Mouse (Mus musculus): ENCODE data around the gene Fam228a. TPM values are rescaled to one million over a fixed set of nuclear protein-coding genes. Genes with fewer than 3 reads are reported as not detected.
"Not testable (repeated sequence)": the region's sequence is repeated elsewhere in the genome, so short reads cannot be mapped to it uniquely, and the experiment has no call there.

The Fam228a gene
- polyA plus RNA-seq (2012; ENCODE audit: insufficient read depth, low replicate concordance): not detected in 2 replicates

GRCm38 (mm10) chr12:4738031-4738576 lies at the start of gene Fam228a:
Fam228a (minus strand) TSS chr12:4738430.
- H3K36me3 ChIP-seq (replicated peaks; ENCODE audit: low read length): no peaks in the 10 kb centered on the region
- TF ChIP-seq GATA1 (IDR thresholded peaks at IDR 0.05; ENCODE audit: borderline replicate concordance, low read length) (no peak), FLI1 (IDR thresholded peaks at IDR 0.05; ENCODE audit: low read length) (no peak)
- no peaks in the 10 kb centered on the region for H3K9me3 ChIP-seq
- H3K4me1 ChIP-seq: 0 out of 2 replicates have a peak, but pooled peaks cover 4% of the 10 kb centered on the region
- no peak within 1 kb of the TSS for H3K4me3 ChIP-seq (replicated peaks)
- peaks cover 8% of the 10 kb centered on the region for H3K27me3 ChIP-seq (replicated peaks)

DNA sequence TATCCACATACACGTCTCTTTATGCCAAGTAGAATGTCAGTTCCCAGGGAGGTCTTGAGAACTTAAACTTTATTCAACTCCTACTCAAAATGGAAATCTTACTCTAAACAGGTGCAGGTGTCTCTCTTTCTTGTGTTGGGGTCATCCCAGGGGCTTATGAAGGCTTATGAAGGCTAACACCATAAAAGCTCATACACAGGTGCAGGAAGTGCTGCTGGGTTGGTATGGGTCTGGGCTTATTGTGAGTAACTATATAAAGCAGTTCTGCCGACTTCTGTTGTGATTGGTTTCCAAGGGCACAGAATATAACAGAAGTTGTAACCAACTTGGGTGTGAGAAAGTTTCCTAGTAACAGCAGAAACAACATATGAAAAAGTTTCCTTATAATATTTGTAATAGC lies 46.2 kb upstream of the Fam228a start:
- H3K27me3 ChIP-seq (replicated peaks): peaks cover 2% of the 10 kb centered on the region
- peaks cover 14% of the 10 kb centered on the region for H3K9me3 ChIP-seq
- peaks cover 21% of the 10 kb centered on the region for H3K4me1 ChIP-seq
- H3K36me3 ChIP-seq (replicated peaks; ENCODE audit: low read length): no peaks in the 10 kb centered on the region
- TF ChIP-seq GATA1 (IDR thresholded peaks at IDR 0.05; ENCODE audit: borderline replicate concordance, low read length) (no peak), FLI1 (IDR thresholded peaks at IDR 0.05; ENCODE audit: low read length) (no peak)
- H3K4me3 ChIP-seq (replicated peaks): no peak overlapping the region

DNA sequence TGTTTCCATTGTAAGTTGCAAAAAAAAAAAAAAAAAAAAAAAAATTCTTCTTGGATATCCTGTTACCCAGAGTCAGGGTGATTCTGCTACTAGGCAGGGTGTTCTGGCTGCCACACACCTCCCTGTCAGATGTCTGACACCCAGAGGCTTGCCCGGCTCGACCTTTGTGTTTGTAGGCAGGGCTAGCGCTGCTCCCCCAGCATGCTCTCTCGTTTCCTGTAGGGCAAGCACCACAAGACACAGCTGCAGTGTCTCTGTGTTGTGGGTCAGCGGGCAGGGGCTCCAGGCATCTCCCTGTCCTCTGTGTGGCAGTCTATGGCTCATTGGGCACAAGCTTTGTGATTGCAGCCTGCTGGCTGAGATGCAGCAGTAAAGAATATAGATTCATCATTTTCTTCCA lies 45.4 kb upstream of the Fam228a start:
- TF ChIP-seq FLI1 (IDR thresholded peaks at IDR 0.05; ENCODE audit: low read length) (no peak), GATA1 (IDR thresholded peaks at IDR 0.05; ENCODE audit: borderline replicate concordance, low read length) (no peak)
- Histone ChIP-seq H3K36me3 (replicated peaks; ENCODE audit: low read length) (peaks cover under 1% of the 10 kb centered on the region), H3K4me1 (peaks cover 26% of the 10 kb centered on the region), H3K27me3 (replicated peaks) (peaks cover 2% of the 10 kb centered on the region), H3K9me3 (peaks cover 14% of the 10 kb centered on the region), H3K4me3 (replicated peaks) (peak overlapping the region; percentile 70)

DNA sequence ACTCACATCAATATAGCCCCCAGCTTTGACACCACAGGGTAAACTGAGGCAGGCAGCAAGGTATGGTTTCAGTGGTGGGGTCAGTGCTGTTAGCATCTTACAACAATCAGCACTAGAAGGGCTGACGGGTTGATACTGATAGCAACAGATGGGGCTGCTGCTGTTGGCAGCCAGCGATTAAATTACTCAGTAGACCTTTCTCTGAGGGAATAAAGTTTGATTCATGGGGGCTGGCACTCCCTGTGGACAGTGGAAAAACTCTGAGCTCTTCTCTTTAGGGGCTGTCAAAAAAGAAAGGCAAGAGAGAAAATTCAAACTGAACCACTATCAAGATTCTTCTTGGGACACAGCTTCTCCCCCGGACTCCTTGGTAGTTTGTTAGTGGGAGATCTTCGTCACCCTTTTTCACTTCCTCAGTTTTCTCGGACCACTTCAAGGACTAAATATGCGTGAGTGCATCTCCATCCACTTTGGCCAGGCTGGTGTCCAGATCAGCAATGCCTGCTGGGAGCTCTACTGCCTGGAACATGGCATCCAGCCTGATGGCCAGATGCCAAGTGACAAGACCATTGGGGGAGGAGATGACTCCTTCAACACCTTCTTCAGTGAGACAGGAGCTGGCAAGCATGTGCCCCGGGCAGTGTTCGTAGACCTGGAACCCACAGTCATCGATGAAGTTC lies 43.6 kb upstream of the Fam228a start:
- H3K36me3 ChIP-seq (replicated peaks; ENCODE audit: low read length); H3K27me3 ChIP-seq (replicated peaks): not testable (repeated sequence)
- peaks cover 37% of the 10 kb centered on the region for H3K4me1 ChIP-seq
- H3K9me3 ChIP-seq: peaks cover 14% of the 10 kb centered on the region
- peak overlapping the region; percentile 26 for H3K4me3 ChIP-seq (replicated peaks)

GRCm38 (mm10) chr12:4781270-4781669 lies 43.0 kb upstream of the Fam228a start:
- Histone ChIP-seq H3K27me3 (replicated peaks) (peaks cover 2% of the 10 kb centered on the region), H3K4me3 (replicated peaks) (peak overlapping the region; percentile 26), H3K4me1 (peaks cover 43% of the 10 kb centered on the region), H3K36me3 (replicated peaks; ENCODE audit: low read length) (peaks cover 4% of the 10 kb centered on the region), H3K9me3 (peaks cover 14% of the 10 kb centered on the region)
- TF ChIP-seq GATA1 (IDR thresholded peaks at IDR 0.05; ENCODE audit: borderline replicate concordance, low read length) (no peak), FLI1 (IDR thresholded peaks at IDR 0.05; ENCODE audit: low read length) (no peak)

DNA sequence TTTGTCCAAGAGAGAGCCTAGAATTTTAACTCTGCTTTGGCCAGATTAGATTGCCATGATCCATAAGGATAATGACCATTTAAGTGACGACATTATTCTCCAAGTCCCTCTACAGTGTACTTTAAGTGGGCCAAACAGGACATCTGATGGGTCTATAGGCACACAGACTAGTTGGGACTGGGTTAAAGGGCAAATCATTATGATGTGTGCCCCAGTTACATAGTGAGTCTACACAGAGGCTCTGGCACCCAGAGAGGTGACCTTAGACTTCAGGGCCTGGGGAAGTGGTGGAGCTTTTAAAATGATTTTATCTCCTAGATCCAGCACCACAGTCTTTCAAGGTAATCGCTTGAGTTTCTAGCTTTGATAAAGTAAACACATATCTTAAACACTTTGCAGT lies 42.0 kb upstream of the Fam228a start:
- peaks cover 2% of the 10 kb centered on the region for H3K27me3 ChIP-seq (replicated peaks)
- peaks cover 54% of the 10 kb centered on the region for H3K4me1 ChIP-seq
- H3K4me3 ChIP-seq (replicated peaks): no peak overlapping the region
- TF ChIP-seq GATA1 (IDR thresholded peaks at IDR 0.05; ENCODE audit: borderline replicate concordance, low read length) (no peak), FLI1 (IDR thresholded peaks at IDR 0.05; ENCODE audit: low read length) (no peak)
- peaks cover 14% of the 10 kb centered on the region for H3K9me3 ChIP-seq
- peaks cover 4% of the 10 kb centered on the region for H3K36me3 ChIP-seq (replicated peaks; ENCODE audit: low read length)

- no peak overlapping the region for H3K4me3 ChIP-seq (replicated peaks)
These were observed 39.5 kb upstream of the Fam228a start for GRCm38 (mm10) chr12:4777734-4778133.

DNA sequence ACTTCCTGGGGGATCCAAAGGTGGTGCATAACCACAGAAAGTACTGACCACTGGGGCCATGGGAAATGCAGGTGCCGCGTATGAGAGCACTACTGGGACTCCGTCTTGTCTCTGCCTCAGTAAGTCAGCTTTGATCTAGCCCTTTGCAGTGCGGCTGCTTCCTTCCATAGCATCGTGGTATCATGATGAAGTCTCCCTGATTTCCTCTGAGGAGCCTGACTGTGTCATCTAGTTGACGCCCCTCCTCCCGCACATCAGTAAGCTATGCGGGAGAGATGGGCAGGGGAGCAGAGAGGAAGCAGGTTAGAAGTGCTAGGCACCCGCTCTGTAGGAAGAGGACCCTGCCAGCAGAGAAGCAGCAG lies 37.3 kb upstream of the Fam228a start:
- Histone ChIP-seq H3K4me3 (replicated peaks) (peak overlapping the region; percentile 88), H3K9me3 (peaks cover 3% of the 10 kb centered on the region; the same call in 1 of the 2 replicates), H3K4me1 (peaks cover 57% of the 10 kb centered on the region), H3K27me3 (replicated peaks) (no peaks in the 10 kb centered on the region), H3K36me3 (replicated peaks; ENCODE audit: low read length) (peaks cover 8% of the 10 kb centered on the region)
- no peak for TF ChIP-seq FLI1 (IDR thresholded peaks at IDR 0.05; ENCODE audit: low read length)
- no peak for TF ChIP-seq GATA1 (IDR thresholded peaks at IDR 0.05; ENCODE audit: borderline replicate concordance, low read length)

More at GRCm38 (mm10) chr12:4777734-4778133, 39.5 kb upstream of the Fam228a start:
- H3K27me3 ChIP-seq (replicated peaks): peaks cover 2% of the 10 kb centered on the region
- H3K9me3 ChIP-seq: peaks cover 2% of the 10 kb centered on the region; the same call in 1 of the 2 replicates
- no peak for TF ChIP-seq FLI1 (IDR thresholded peaks at IDR 0.05; ENCODE audit: low read length)
- TF ChIP-seq GATA1 (IDR thresholded peaks at IDR 0.05; ENCODE audit: borderline replicate concordance, low read length): no peak
- H3K36me3 ChIP-seq (replicated peaks; ENCODE audit: low read length): peaks cover 6% of the 10 kb centered on the region
- peaks cover 59% of the 10 kb centered on the region for H3K4me1 ChIP-seq

- no peaks in the 10 kb centered on the region for H3K27me3 ChIP-seq (replicated peaks)
- TF ChIP-seq GATA1 (IDR thresholded peaks at IDR 0.05; ENCODE audit: borderline replicate concordance, low read length) (no peak; the same call in 2 of the 3 replicates), FLI1 (IDR thresholded peaks at IDR 0.05; ENCODE audit: low read length) (no peak)
- H3K36me3 ChIP-seq (replicated peaks; ENCODE audit: low read length): peaks cover 8% of the 10 kb centered on the region
- peaks cover 57% of the 10 kb centered on the region for H3K4me1 ChIP-seq
- H3K4me3 ChIP-seq (replicated peaks): peak overlapping the region; percentile 88
- peaks cover 3% of the 10 kb centered on the region; the same call in 1 of the 2 replicates for H3K9me3 ChIP-seq
These were observed 36.8 kb upstream of the Fam228a start for GRCm38 (mm10) chr12:4774895-4775587.

DNA sequence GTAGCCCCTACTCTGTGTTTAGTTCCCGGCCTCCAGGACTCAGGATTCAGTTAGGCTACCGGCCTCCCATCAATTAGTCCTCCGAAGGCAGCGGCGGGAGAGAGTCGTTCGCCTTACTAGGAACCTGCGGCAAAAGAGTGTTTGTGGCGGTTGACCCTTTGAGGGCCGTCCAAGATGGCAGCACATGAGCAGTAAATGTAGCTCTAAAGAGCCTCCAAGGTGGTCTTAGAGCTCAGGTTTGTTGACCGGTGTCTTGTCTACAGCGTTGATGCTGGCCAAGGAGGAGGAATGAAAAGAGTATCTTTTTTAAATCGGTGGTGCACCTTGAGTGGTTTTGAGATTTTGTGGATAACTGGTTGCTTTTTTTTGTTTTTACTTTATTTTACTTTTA lies 31.1 kb upstream of the Fam228a start:
- Histone ChIP-seq H3K9me3 (peaks cover 3% of the 10 kb centered on the region; the same call in 1 of the 2 replicates), H3K4me1 (peaks cover 27% of the 10 kb centered on the region), H3K4me3 (replicated peaks) (peak overlapping the region; percentile 98), H3K36me3 (replicated peaks; ENCODE audit: low read length) (peaks cover 4% of the 10 kb centered on the region), H3K27me3 (replicated peaks) (no peaks in the 10 kb centered on the region)
- TF ChIP-seq FLI1 (IDR thresholded peaks at IDR 0.05; ENCODE audit: low read length) (no peak), GATA1 (IDR thresholded peaks at IDR 0.05; ENCODE audit: borderline replicate concordance, low read length) (no peak)
